Mouse (Mus musculus) G1E-ER4 (cell line): ENCODE data around the gene Pde11a. TPM values are rescaled to one million over a fixed set of nuclear protein-coding genes. Genes with fewer than 3 reads are reported as not detected.

Source experiments
- GATA1 ChIP-seq: IDR thresholded peaks from one replicate; pipeline ENCODE4 v1.8.0; 2012; ENCODE audit warnings: low read length, inconsistent platforms
- polyA plus RNA-seq: library from polyadenylated mRNA; stranded (reverse); fragments of >175 nt; gene quantifications from 2 replicates; pipeline ENCODE4 v1.2.3, GENCODE M21; 2012

The Pde11a gene
- polyA plus RNA-seq, 1 experiment, result 0.05 TPM

GRCm38 (mm10) chr2:76016890-76017289 is 321.7 kb downstream of the Pde11a start:
- no peak for TF ChIP-seq GATA1

GRCm38 (mm10) chr2:76016136-76016535 is 322.4 kb downstream of the Pde11a start:
- no peak for TF ChIP-seq GATA1

- TF ChIP-seq GATA1, result no peak
Observed at GRCm38 (mm10) chr2:76015460-76015859, 323.1 kb downstream of the Pde11a start.

- TF ChIP-seq GATA1, result no peak
Observed at GRCm38 (mm10) chr2:76014659-76015058, 323.9 kb downstream of the Pde11a start.

GRCm38 (mm10) chr2:76006194-76006593 is 332.4 kb downstream of the Pde11a start:
- TF ChIP-seq GATA1, result no peak

GRCm38 (mm10) chr2:76002899-76003298 is 335.7 kb downstream of the Pde11a start:
- TF ChIP-seq GATA1, result no peak

- no peak for TF ChIP-seq GATA1
Observed at GRCm38 (mm10) chr2:76001392-76001791, 337.2 kb downstream of the Pde11a start.

GRCm38 (mm10) chr2:75999636-76000035 is 338.9 kb downstream of the Pde11a start:
- no peak for TF ChIP-seq GATA1

GRCm38 (mm10) chr2:75998692-75999091 is 339.9 kb downstream of the Pde11a start:
- no peak for TF ChIP-seq GATA1

GRCm38 (mm10) chr2:75997726-75998125 is 340.8 kb downstream of the Pde11a start:
- no peak for TF ChIP-seq GATA1

GRCm38 (mm10) chr2:75994841-75995240 is 343.7 kb downstream of the Pde11a start:
- no peak for TF ChIP-seq GATA1

GRCm38 (mm10) chr2:75991581-75992205 is 346.9 kb downstream of the Pde11a start:
- TF ChIP-seq GATA1, result no peak

- TF ChIP-seq GATA1, result no peak
Observed at GRCm38 (mm10) chr2:75990885-75991539, 347.6 kb downstream of the Pde11a start.

GRCm38 (mm10) chr2:75989694-75990093 is 348.9 kb downstream of the Pde11a start:
- TF ChIP-seq GATA1, result no peak

GRCm38 (mm10) chr2:75988779-75989363 is 349.7 kb downstream of the Pde11a start:
- no peak for TF ChIP-seq GATA1

GRCm38 (mm10) chr2:75988378-75988777 is 350.2 kb downstream of the Pde11a start:
- no peak for TF ChIP-seq GATA1

GRCm38 (mm10) chr2:75987739-75988138 is 350.8 kb downstream of the Pde11a start:
- TF ChIP-seq GATA1, result no peak

GRCm38 (mm10) chr2:75985124-75985523 is 353.4 kb downstream of the Pde11a start:
- no peak for TF ChIP-seq GATA1
